Mouse (Mus musculus) embryonic facial prominence, embryonic 14.5 days (tissue): ENCODE measurements around the gene Ankle2. TPM values are rescaled to one million over a fixed set of nuclear protein-coding genes. Genes with fewer than 3 reads are reported as not detected.

Source experiments
- ATAC-seq: fragments of 200-750 bp; cut with Nextera tagmentation; 2 replicates; pipeline ENCODE4 v1.8.0; 2017; ENCODE audit warnings: low read depth, moderate number of reproducible peaks, moderate TSS enrichment
- DNase-seq: peaks from one replicate; pipeline ENCODE4 v3.0.0-alpha.2; 2015; ENCODE audit warnings: low spot score
- H3K27ac ChIP-seq: fragments of 300-500 bp; sonication (generic); replicated peaks from 2 replicates; pipeline ENCODE4 v1.5.1; 2014; ENCODE audit warnings: low read depth, mild to moderate bottlenecking, low read length, moderate library complexity
- H3K27me3 ChIP-seq: fragments of 300-500 bp; sonication (generic); replicated peaks from 2 replicates; pipeline ENCODE4 v1.6.1; 2014; ENCODE audit warnings: low read length; ENCODE audit not compliant: control insufficient read depth, insufficient read depth
- H3K36me3 ChIP-seq: fragments of 300-500 bp; sonication (generic); 2 replicates; pipeline ENCODE4 v1.6.1; 2014; ENCODE audit warnings: low read length, mixed read lengths; ENCODE audit not compliant: control insufficient read depth, insufficient read depth
- H3K4me1 ChIP-seq: fragments of 300-500 bp; sonication (generic); 2 replicates; pipeline ENCODE4 v1.6.1; 2014; ENCODE audit warnings: antibody characterized with exemption, low read length; ENCODE audit not compliant: control insufficient read depth, insufficient read depth
- H3K4me2 ChIP-seq: fragments of 300-500 bp; sonication (generic); 2 replicates; pipeline ENCODE4 v1.6.1; 2014; ENCODE audit warnings: low read depth, mild to moderate bottlenecking, low read length, moderate library complexity, mixed read lengths
- H3K4me3 ChIP-seq: fragments of 300-500 bp; sonication (generic); 2 replicates; pipeline ENCODE4 v1.5.1; 2014; ENCODE audit warnings: low read depth, mild to moderate bottlenecking, low read length
- H3K9ac ChIP-seq: fragments of 300-500 bp; sonication (generic); 2 replicates; pipeline ENCODE4 v1.6.1; 2014; ENCODE audit warnings: low read depth, mild to moderate bottlenecking, low read length, moderate library complexity, mixed read lengths
- H3K9me3 ChIP-seq: fragments of 300-500 bp; sonication (generic); 2 replicates; pipeline ENCODE4 v1.6.1; 2016; ENCODE audit warnings: low read length; ENCODE audit not compliant: control insufficient read depth
- WGBS: fragments of 180-500 bp; shearing (Covaris S2); extraction: QIAGEN DNeasy Blood & Tissue Kit; methylation state at CpG from one replicate; pipeline ENCODE4 v1.1.7; 2014; 5-methylcytosine and 5-hydroxymethylcytosine counted together
- polyA plus RNA-seq: library from polyadenylated mRNA; unstranded; fragments of >200 nt; fragmentation: Nextera tagmentation; extraction: Ambion mirVana; gene quantifications from 2 replicates; pipeline ENCODE4 v1.2.1, GENCODE M21; 2014

The Ankle2 gene
- polyA plus RNA-seq, 1 experiment from 2014 or later, result 26.5 TPM

DNA sequence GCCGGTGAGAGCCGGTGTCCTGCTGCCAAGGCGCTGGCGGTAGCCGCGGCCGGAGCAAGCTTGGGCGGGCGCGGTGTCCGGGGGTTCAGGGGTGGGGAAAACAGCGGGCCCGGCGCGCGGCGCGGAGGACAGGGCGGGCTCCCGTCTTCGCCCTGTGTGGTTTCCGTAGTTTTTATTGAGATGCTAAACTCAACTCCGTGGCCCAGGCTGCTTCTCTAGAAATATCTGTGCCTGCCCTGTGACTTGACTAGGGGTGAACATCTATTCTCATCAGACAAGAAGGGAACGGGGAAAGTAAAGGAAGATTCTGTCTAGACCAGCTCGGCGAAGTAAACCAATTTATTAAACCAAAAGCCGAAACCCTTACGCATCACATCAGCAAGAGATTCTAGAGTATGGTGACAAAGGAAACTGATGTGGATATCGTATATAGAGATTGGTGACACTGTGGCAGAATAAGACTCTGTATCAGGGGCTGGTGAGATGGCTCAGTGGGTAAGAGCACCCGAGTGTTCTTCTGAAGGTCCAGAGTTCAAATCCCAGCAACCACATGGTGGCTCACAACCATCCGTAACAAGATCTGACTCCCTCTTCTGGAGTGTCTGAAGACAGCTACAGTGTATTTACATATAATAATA, 55.8 kb downstream of the Ankle2 start:
- Histone ChIP-seq H3K4me3 (peak overlapping the region; percentile 78), H3K36me3 (peaks cover 24% of the 10 kb centered on the region), H3K27me3 (peaks cover 16% of the 10 kb centered on the region), H3K4me1 (no peaks in the 10 kb centered on the region), H3K9ac (peak overlapping the region; percentile 88), H3K4me2 (peak overlapping the region; percentile 98), H3K9me3 (no peaks in the 10 kb centered on the region), H3K27ac (peak overlapping the region; percentile 76)
- DNase-seq, result no peak
- WGBS, result 1% methylated on average over 26 of the region's 31 CpGs
- ATAC-seq, result peak; percentile 77

DNA sequence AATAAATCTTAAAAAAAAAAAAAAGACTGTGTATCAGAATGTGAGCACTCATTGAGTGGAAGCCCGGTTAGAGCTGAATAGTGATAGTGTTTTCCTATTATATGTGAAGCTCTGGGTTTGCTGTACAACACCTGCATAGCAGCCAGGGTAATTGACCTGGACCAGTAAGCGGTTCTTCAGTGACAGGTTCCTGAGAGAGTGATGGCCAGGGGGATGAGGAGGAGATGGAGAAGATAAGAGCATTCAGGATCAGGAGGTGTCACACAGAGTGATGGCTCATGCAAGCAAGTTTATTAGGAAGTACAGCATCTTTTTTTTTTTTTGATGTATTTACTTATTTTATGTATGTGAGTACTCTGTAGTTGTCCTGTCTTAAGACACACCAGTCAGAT, 56.3 kb downstream of the Ankle2 start:
- no peak for ATAC-seq
- no peak for DNase-seq
- H3K9me3 ChIP-seq, result no peaks in the 10 kb centered on the region
- peak overlapping the region; percentile 88 for H3K9ac ChIP-seq
- H3K4me1 ChIP-seq, result no peaks in the 10 kb centered on the region
- peaks cover 16% of the 10 kb centered on the region for H3K27me3 ChIP-seq
- H3K36me3 ChIP-seq, result peaks cover 28% of the 10 kb centered on the region
- H3K4me3 ChIP-seq, result peak overlapping the region; percentile 78
- no peak overlapping the region for H3K27ac ChIP-seq
- H3K4me2 ChIP-seq, result peak overlapping the region; percentile 98
- WGBS, result 75% methylated on average over 2 of the region's 2 CpGs

DNA sequence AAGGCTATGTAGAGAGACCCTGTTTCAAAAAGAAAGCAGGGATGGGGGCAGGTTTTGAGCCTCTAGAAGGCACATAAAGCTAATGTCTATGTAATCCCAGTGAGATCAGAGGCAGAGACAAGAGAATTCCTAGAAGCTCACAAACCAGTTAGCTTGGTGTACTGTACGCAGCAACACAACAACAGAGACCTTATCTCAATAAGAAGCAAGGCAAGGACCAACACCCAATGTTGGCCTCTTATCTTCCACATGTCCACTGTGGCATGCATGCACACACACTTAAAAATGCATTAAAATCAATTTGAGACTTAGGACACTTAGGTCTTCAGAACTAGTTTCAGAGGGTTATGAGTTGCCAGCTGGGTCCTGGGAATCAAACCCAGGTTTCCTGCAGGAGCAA, 60.8 kb downstream of the Ankle2 start:
- no peak for DNase-seq
- no peak overlapping the region for H3K4me3 ChIP-seq
- H3K36me3 ChIP-seq, result peaks cover 67% of the 10 kb centered on the region
- no peaks in the 10 kb centered on the region for H3K27me3 ChIP-seq
- H3K27ac ChIP-seq, result no peak overlapping the region
- no peak overlapping the region for H3K4me2 ChIP-seq
- H3K9me3 ChIP-seq, result no peaks in the 10 kb centered on the region
- WGBS, result 95% methylated on average over 1 of the region's 1 CpGs
- no peak overlapping the region for H3K9ac ChIP-seq
- ATAC-seq, result no peak
- no peaks in the 10 kb centered on the region for H3K4me1 ChIP-seq

DNA sequence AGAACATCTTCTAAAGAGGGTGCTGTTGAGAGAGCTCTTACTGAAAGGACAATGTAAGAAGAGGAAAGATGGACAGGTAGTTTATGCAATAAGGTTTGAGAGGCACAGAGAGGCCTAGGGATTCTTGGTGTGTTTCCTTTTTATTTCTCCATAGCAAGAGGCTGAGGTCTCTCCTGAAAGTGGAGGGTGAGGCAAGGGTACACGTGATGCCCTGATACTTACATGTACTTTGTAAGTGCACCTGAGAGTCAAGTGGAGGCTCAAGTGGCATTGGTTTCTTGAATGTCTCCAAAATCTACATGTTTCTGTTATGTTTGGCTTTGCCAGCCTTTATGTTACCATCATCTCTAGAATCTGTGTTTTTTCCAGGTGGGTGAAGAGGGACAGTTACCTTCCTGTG, 65.8 kb downstream of the Ankle2 start:
- 93% methylated on average over 1 of the region's 1 CpGs for WGBS
- ATAC-seq (no peak), DNase-seq (no peak)
- Histone ChIP-seq H3K9me3 (no peaks in the 10 kb centered on the region), H3K4me2 (no peak overlapping the region), H3K27ac (no peak overlapping the region), H3K36me3 (peaks cover 84% of the 10 kb centered on the region), H3K9ac (no peak overlapping the region), H3K27me3 (no peaks in the 10 kb centered on the region), H3K4me1 (no peaks in the 10 kb centered on the region), H3K4me3 (no peak overlapping the region)

DNA sequence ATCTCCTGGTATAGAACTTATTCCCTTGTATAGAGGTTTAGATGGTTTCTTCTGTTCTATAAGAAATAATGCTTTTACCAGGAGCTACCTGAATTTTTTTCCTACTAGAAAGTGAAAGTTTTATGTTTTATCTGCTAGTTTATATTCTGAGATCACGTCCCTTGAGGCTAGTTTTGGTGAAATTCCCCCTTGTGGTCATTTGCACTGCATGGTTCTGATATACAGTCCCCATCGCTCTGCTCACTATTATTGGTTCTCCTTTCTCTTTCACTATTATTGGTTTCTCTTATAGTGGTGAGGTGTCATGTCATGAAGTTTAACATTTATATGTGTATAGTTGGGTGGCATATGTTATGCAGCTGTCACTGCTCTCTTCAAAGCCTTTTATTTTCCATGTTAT, 69.8 kb downstream of the Ankle2 start:
- no peaks in the 10 kb centered on the region for H3K4me1 ChIP-seq
- WGBS, result 94% methylated on average over 2 of the region's 2 CpGs
- H3K27me3 ChIP-seq, result no peaks in the 10 kb centered on the region
- H3K4me2 ChIP-seq, result no peak overlapping the region
- no peak overlapping the region for H3K27ac ChIP-seq
- DNase-seq (no peak), ATAC-seq (no peak)
- no peak overlapping the region for H3K9ac ChIP-seq
- H3K9me3 ChIP-seq, result no peaks in the 10 kb centered on the region
- H3K36me3 ChIP-seq, result peaks cover 91% of the 10 kb centered on the region
- H3K4me3 ChIP-seq, result no peak overlapping the region

Other genes with a start within 250 kb of the Ankle2 start
- gene Zfp932, start 234.5 kb upstream of the Ankle2 start, polyA plus RNA-seq, result 19.3 and 21.3 TPM in 2 replicates
- gene Gm17655, start 158.5 kb upstream of the Ankle2 start, polyA plus RNA-seq, result 2.1 and 3.6 TPM in 2 replicates
- gene Gm35315, start 136.6 kb upstream of the Ankle2 start, polyA plus RNA-seq, result 0.71 and 1.0 TPM in 2 replicates
- gene Plcxd1, start 131.0 kb upstream of the Ankle2 start, polyA plus RNA-seq, result 1.7 and 1.8 TPM in 2 replicates
- 25.8 and 28.2 TPM in 2 replicates for gene Gtpbp6, start 122.8 kb upstream of the Ankle2 start, polyA plus RNA-seq
- gene Zfp605, start 120.9 kb upstream of the Ankle2 start, polyA plus RNA-seq, result 4.0 and 4.8 TPM in 2 replicates
- gene Chfr, start 95.2 kb upstream of the Ankle2 start, polyA plus RNA-seq, result 35.6 and 38.7 TPM in 2 replicates
- gene Golga3, start 54.3 kb upstream of the Ankle2 start, polyA plus RNA-seq, result 30.1 and 31.5 TPM in 2 replicates
- gene Pgam5, start 38.9 kb downstream of the Ankle2 start, polyA plus RNA-seq, result 57.5 and 68.9 TPM in 2 replicates
- 5.2 and 6.7 TPM in 2 replicates for gene Pxmp2, start 55.2 kb downstream of the Ankle2 start, polyA plus RNA-seq
- 20.5 and 24.5 TPM in 2 replicates for gene Pole, start 55.3 kb downstream of the Ankle2 start, polyA plus RNA-seq
- 2.3 and 2.4 TPM in 2 replicates for gene P2rx2, start 112.2 kb downstream of the Ankle2 start, polyA plus RNA-seq
- gene Lrcol1, start 113.7 kb downstream of the Ankle2 start, polyA plus RNA-seq, result not detected in 2 replicates
- 14.6 and 14.7 TPM in 2 replicates for gene Fbrsl1, start 217.5 kb downstream of the Ankle2 start, polyA plus RNA-seq